Mouse (Mus musculus) myocyte (in vitro differentiated cells): ENCODE data around the gene Heatr6.

Experiments used
- E2F4 ChIP-seq: IDR thresholded peaks from one replicate; pipeline ENCODE4 v1.6.1; 2011; ENCODE audit warnings: mild to moderate bottlenecking, control low read depth, moderate library complexity; ENCODE audit not compliant: insufficient read depth
- MAX ChIP-seq: IDR thresholded peaks from one replicate; pipeline ENCODE4 v1.6.1; 2011; ENCODE audit warnings: low read depth, mild to moderate bottlenecking, control low read depth

GRCm38 (mm10) chr11:83767306-83767705, 13.8 kb downstream of the Heatr6 start:
- no peak for TF ChIP-seq E2F4
- no peak for TF ChIP-seq MAX
